Mouse (Mus musculus): ENCODE measurements around the gene Tmed8. TPM values are rescaled to one million over a fixed set of nuclear protein-coding genes. Genes with fewer than 3 reads are reported as not detected.
"Not testable (repeated sequence)": the region's sequence is repeated elsewhere in the genome, so short reads cannot be mapped to it uniquely, and the experiment has no call there.

Tmed8 gene
- polyA plus RNA-seq, 1 experiment = 9.7 TPM

DNA sequence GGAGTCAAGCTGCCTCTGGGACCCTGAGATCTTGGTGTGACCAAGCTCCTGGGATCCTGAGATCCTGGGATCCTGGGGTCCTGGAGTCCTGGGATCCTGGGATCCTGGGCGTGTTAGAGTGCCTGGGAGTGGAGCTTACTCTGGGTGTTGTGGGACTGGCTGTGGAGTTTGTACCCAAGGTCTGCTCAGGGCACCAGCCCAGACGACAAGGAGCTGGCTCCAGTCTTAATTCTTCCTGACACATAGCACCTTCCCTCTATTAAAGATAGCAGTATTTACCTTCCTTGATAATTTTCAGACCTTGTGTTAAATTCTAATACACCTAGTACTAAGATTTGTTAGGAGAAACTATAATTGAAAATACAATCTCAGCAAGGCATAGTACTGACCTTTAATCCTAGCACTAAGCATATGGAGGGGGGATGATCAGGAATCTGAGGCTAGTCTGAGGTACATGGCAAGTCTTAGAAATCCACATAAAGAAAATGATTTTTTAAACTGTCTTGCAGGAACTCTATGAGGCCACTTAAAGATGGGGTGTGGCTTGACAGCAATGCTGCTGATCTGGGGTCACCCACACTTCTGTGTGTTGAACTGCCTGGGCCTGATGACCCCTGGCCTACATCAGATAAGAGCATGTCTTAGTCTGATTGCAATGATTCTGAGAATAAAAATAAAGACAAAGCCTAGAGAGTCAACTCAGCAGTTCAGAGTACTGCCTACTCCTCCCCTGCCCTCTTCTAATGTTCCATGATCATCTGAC, 12.8 kb upstream of the Tmed8 start:
- H3K4me3 ChIP-seq (ENCODE audit: insufficient read depth, low read length) = no peak overlapping the region
- peaks cover 10% of the 10 kb centered on the region for H3K4me1 ChIP-seq (ENCODE audit: control insufficient read depth, insufficient read depth, low read length)
- TF ChIP-seq CTCF (IDR thresholded peaks at IDR 0.05; ENCODE audit: low read depth, low read length) = no peak
- TF ChIP-seq POLR2A (IDR thresholded peaks at IDR 0.05; ENCODE audit: borderline replicate concordance, low read depth, low read length) = no peak
- H3K27ac ChIP-seq (ENCODE audit: insufficient read depth, low read depth, low read length) = no peak overlapping the region

DNA sequence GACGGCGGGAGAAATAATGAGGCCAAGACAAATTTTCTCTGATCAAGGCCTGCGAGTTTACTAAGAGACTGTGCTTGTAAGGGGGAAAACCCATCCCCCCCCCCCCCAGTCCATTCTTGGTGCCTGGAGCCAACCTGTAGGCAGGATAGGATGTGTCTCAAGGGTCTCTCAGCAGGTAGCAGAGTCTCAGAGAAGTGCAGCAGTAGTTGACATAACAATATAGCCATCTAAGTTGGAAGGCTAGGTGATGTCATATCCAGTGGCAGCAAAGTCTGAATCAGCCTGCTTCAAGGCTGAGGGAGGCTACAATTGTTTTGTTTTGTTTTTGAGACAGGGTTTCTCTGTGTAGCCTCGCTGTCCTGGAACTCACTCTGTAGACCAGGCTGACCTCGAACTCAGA, 5.5 kb upstream of the Tmed8 start:
- H3K4me1 ChIP-seq (ENCODE audit: control insufficient read depth, insufficient read depth, low read length); H3K27ac ChIP-seq (ENCODE audit: insufficient read depth, low read depth, low read length); H3K4me3 ChIP-seq (ENCODE audit: insufficient read depth, low read length): not testable (repeated sequence)

DNA sequence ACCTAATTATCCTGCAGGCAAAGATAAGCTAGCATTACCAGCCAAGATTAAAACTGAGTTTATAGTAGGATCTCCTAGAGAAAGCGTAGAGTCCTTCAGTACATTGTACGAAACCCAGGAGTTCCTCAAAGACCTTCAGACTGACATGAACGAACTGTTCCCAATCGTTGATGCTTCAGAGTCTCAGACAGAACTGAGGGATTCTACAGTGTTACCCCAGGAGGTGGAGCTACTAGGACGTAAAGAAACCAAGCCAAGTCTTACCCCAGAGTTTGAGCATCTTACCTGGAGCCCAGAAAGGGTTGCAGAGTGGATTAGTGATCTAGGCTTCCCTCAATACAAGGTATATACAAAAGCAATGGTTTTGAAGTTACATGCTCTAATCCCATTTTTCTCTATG, 1.4 kb upstream of the Tmed8 start:
- no peak overlapping the region for H3K27ac ChIP-seq (ENCODE audit: insufficient read depth, low read depth, low read length)
- H3K4me3 ChIP-seq (ENCODE audit: insufficient read depth, low read length) = no peak overlapping the region
- H3K4me1 ChIP-seq (ENCODE audit: control insufficient read depth, insufficient read depth, low read length) = peaks cover 15% of the 10 kb centered on the region
- TF ChIP-seq POLR2A (IDR thresholded peaks at IDR 0.05; ENCODE audit: borderline replicate concordance, low read depth, low read length) (no peak), CTCF (IDR thresholded peaks at IDR 0.05; ENCODE audit: low read depth, low read length) (no peak)

DNA sequence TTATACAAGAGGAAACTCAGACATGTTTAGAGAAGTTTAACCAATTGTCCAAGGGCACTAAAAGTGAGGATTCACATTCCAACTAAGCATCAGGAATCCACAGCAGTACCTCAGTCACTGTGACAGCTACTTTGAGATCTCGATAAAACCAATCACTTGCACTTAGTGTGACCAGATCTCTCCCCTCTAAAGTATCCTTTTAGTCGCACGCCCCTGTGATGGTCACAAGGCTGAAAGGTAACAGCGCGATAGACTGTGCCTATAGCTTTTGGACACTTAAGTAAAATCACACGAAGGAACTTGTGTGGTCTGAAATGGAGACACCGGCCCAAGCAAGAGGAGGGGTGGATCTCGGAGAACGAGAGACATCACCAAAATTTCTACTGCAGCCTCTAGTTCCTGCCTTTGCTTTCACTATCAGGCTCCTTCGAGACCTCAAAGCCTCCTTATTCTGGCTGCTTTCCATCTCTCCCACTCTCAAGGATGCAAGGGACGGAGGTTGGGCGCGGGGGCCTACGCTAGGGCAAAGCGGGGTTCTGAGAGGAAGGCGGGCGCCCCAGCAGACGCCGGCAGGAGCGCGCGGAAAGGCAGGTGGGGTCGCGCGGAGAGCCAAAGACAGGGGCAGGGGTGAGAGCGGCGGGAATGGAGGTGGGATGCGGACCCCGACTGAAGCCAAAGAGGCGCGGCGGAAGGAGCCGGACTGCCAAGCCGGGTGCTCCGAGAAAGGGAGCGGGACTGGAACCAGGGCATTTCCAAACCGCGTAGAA, 865 bp downstream of the Tmed8 start, which contains the start of gene Samd15:
Gene Samd15 (plus strand): TSS at position 518 of the 767 bp plus-strand sequence.
- Histone ChIP-seq H3K4me1 (ENCODE audit: control insufficient read depth, insufficient read depth, low read length) (peaks cover 15% of the 10 kb centered on the region), H3K27ac (ENCODE audit: insufficient read depth, low read depth, low read length) (peak within 1 kb of the TSS; percentile 9), H3K4me3 (ENCODE audit: insufficient read depth, low read length) (peak within 1 kb of the TSS; percentile 89)
- no peak for TF ChIP-seq POLR2A (IDR thresholded peaks at IDR 0.05; ENCODE audit: borderline replicate concordance, low read depth, low read length)
- no peak for TF ChIP-seq CTCF (IDR thresholded peaks at IDR 0.05; ENCODE audit: low read depth, low read length)

DNA sequence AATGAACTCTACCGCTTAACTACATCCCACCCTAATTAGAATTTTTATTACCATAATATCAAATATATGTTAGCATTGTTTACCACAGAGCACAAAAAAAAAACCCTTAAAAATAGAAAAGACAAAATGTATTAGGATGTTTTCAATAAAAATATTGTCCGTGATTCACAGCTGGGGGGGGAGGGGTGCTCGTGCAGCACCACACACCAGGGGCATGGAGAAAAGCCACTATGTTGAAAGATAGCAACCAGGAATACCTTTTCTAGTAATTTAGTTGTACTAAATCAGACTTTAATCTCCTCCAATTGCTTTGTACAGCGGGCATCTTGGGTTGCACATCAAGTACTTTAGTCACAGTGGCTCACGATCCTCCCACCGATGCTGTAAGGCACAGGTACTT, 1.5 kb downstream of the Tmed8 start:
- Histone ChIP-seq H3K4me1 (ENCODE audit: control insufficient read depth, insufficient read depth, low read length) (peaks cover 15% of the 10 kb centered on the region), H3K4me3 (ENCODE audit: insufficient read depth, low read length) (peak overlapping the region; percentile 89), H3K27ac (ENCODE audit: insufficient read depth, low read depth, low read length) (no peak overlapping the region)
- no peak for TF ChIP-seq POLR2A (IDR thresholded peaks at IDR 0.05; ENCODE audit: borderline replicate concordance, low read depth, low read length)
- no peak for TF ChIP-seq CTCF (IDR thresholded peaks at IDR 0.05; ENCODE audit: low read depth, low read length)

DNA sequence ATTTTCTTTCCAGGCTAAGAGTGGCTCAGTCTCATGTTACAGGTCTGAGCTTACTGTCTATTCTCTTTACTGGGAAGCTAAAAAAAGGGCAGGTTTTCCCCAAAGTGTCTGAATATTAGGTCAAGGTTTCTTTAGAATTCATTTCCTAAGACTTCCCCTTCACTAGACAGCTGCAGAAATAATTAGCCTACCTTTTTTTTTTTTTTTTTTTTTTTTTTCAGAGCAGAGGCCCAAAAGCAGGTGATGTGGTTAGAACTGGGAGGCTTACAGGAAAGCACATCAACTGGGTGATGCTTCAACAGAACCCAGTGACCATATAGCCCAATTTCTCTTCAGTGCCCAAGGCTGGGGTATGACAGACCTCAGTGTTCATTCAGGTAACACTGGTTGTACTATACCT, 3.9 kb downstream of the Tmed8 start:
- H3K4me1 ChIP-seq (ENCODE audit: control insufficient read depth, insufficient read depth, low read length) = peaks cover 25% of the 10 kb centered on the region
- H3K4me3 ChIP-seq (ENCODE audit: insufficient read depth, low read length) = no peak overlapping the region
- TF ChIP-seq POLR2A (IDR thresholded peaks at IDR 0.05; ENCODE audit: borderline replicate concordance, low read depth, low read length) = no peak
- no peak for TF ChIP-seq CTCF (IDR thresholded peaks at IDR 0.05; ENCODE audit: low read depth, low read length)
- no peak overlapping the region for H3K27ac ChIP-seq (ENCODE audit: insufficient read depth, low read depth, low read length)

DNA sequence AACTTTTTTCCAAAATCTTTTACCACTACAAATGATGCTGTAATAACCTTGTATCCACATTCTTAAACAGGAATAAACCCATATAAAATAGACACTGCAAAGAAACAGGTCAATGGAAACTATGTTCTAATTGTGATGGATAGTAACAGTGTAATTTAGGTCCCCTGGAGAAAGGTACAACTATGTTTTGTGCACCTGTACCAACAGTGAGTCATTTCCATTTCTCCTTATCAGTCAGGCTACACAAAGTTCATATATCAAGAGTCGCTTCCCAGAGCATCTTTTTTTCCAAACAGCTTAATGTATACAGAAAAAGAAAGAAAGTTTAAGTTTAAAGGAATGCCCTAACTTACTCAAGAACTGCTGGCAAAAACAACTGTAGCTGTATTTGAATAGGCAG, 5.2 kb downstream of the Tmed8 start:
- no peak overlapping the region for H3K27ac ChIP-seq (ENCODE audit: insufficient read depth, low read depth, low read length)
- H3K4me3 ChIP-seq (ENCODE audit: insufficient read depth, low read length) = no peak overlapping the region
- H3K4me1 ChIP-seq (ENCODE audit: control insufficient read depth, insufficient read depth, low read length) = peaks cover 21% of the 10 kb centered on the region
- no peak for TF ChIP-seq CTCF (IDR thresholded peaks at IDR 0.05; ENCODE audit: low read depth, low read length)
- no peak for TF ChIP-seq POLR2A (IDR thresholded peaks at IDR 0.05; ENCODE audit: borderline replicate concordance, low read depth, low read length)

DNA sequence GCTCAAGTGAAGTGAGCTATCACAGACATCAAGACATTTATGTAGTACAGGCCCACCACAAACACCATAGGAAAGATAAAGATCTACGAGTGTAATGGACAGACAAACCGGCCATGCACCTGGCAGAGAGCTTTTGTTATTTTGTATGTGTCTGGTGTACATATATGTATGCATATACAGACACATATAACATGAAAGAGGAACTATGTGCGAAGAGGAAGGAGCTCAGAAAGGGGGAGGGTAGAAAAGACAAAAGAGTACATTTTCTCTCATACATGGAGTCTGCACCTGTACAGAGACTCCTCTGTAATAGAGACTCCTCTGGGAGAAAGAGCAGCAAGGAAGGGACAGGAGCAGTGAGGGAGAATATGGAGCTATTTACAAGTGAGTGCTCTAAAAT, 7.2 kb downstream of the Tmed8 start:
- no peak for TF ChIP-seq POLR2A (IDR thresholded peaks at IDR 0.05; ENCODE audit: borderline replicate concordance, low read depth, low read length)
- no peak for TF ChIP-seq CTCF (IDR thresholded peaks at IDR 0.05; ENCODE audit: low read depth, low read length)
- Histone ChIP-seq H3K4me3 (ENCODE audit: insufficient read depth, low read length) (no peak overlapping the region), H3K4me1 (ENCODE audit: control insufficient read depth, insufficient read depth, low read length) (peaks cover 17% of the 10 kb centered on the region), H3K27ac (ENCODE audit: insufficient read depth, low read depth, low read length) (no peak overlapping the region)

DNA sequence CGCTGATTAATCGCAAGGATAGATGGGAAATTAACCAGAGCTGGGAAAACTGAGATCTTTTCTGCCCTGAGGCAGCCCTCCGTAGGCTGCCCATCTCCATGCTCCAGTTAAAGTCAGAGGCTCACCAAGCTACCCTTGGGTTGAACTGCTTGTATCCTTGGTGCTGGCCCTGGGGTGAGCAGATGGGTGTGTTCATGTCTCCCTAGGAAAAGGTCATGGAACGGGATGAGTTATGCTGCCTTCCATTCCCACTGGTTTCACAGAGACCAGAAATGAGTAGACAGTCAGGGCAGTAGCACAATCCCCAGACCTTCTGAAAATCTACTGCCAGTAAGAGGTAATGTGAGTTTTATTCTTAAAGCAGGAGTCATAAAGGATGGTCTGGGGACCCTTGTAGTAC, 22.6 kb downstream of the Tmed8 start:
- H3K4me1 ChIP-seq (ENCODE audit: control insufficient read depth, insufficient read depth, low read length) = peaks cover 23% of the 10 kb centered on the region

More for the DNA sequence above, 22.6 kb downstream of the Tmed8 start:
- TF ChIP-seq POLR2A (IDR thresholded peaks at IDR 0.05; ENCODE audit: borderline replicate concordance, low read depth, low read length) (no peak), CTCF (IDR thresholded peaks at IDR 0.05; ENCODE audit: low read depth, low read length) (no peak)
- no peak overlapping the region for H3K27ac ChIP-seq (ENCODE audit: insufficient read depth, low read depth, low read length)
- no peak overlapping the region for H3K4me3 ChIP-seq (ENCODE audit: insufficient read depth, low read length)
